Mouse (Mus musculus): ENCODE data around the gene Trp53tg5. TPM values are rescaled to one million over a fixed set of nuclear protein-coding genes. Genes with fewer than 3 reads are reported as not detected.

Trp53tg5 gene
- polyA plus RNA-seq, 1 experiment from 2014 or later: 0.19 TPM

DNA sequence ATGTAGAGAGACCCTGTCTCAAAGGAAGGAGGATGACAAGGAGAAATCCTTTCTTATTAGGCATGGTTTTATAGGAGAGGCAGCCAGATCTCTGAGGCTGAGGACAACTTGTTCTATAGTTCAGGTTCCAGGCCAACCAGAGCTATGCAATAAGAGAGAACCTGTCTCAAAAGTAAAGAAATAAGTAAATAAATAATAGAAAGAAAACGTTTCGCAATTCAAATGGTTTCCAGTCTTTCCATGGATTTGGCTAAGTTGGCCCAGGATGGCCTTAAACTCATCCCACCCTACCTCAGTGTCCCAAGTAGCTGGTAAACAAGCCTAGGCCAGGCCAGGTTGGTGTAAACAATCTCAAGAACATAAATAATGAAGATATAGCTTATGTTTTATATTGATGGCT lies 28.8 kb downstream of the Trp53tg5 start:
- no peak overlapping the region for H3K9ac ChIP-seq (replicated peaks)
- no peak overlapping the region for H3K4me3 ChIP-seq
- no peaks in the 10 kb centered on the region for H3K9me3 ChIP-seq
- WGBS: 92% methylated on average over 2 of the region's 2 CpGs
- H3K27ac ChIP-seq (replicated peaks): no peak overlapping the region
- peaks cover 24% of the 10 kb centered on the region for H3K4me1 ChIP-seq
- H3K4me2 ChIP-seq (replicated peaks): no peak overlapping the region
- H3K27me3 ChIP-seq: peaks cover 25% of the 10 kb centered on the region
- ATAC-seq (ENCODE audit: low FRiP score, low read depth): no peak
- no peaks in the 10 kb centered on the region for H3K36me3 ChIP-seq

DNA sequence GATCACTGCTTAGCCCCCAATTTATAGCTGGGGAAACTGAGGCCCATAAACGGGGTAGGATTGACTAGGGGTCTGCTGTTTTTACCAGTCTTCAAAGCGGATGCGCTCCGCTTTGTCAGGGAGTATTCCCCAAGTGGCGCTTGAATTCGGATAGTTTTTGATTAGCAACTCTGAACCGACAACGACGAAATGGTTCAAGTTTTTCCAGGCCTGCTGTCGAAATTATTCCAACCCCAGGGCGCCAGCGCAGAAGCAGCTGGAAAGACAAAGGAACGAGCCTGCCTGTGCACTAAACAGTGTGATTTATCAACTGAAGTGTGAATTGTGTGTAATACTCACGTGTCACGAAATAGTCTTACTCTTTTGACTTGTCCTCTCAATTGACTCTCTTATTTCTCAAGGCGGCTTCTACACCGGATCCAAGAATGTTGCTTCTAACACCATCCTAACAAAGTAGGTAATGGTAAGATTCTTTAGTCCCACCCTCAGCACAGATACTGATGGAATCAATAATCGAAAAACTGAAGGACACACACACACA lies 30.0 kb downstream of the Trp53tg5 start, which contains the start of gene Sdc4:
Gene Sdc4, minus strand, starts transcription at position 428 of the 541 bp plus-strand sequence.
- Histone ChIP-seq H3K4me3 (peak within 1 kb of the TSS; percentile 52), H3K9ac (replicated peaks) (peak within 1 kb of the TSS; percentile 62), H3K27me3 (peaks cover 29% of the 10 kb centered on the region), H3K27ac (replicated peaks) (no peak within 1 kb of the TSS), H3K9me3 (no peaks in the 10 kb centered on the region), H3K4me1 (peaks cover 24% of the 10 kb centered on the region), H3K36me3 (no peaks in the 10 kb centered on the region), H3K4me2 (replicated peaks) (peak within 1 kb of the TSS; percentile 91)
- ATAC-seq (ENCODE audit: low FRiP score, low read depth): 0 out of 2 replicates have a peak, but pooled peaks have one; percentile 19
- 7% methylated on average over 18 of the region's 18 CpGs for WGBS

DNA sequence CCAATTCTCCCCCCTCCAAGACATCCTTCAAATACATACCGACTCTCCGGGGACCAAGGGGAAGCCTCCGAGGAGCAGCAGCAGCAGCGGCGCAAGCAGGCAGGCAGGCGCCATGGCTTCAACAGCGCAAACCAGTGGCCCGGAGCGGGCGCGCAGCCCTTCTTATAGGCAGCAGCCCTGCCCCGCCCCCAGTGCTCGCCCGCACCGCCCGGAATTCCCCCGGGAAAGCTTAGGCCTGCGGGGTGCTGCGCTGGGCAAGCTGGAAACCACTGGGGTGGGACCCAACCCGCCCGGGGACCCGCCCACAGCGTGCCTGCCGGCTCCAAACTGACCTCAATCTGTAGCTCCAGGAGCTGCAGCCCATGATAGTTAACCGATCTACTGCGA lies 30.5 kb downstream of the Trp53tg5 start:
- no peaks in the 10 kb centered on the region for H3K9me3 ChIP-seq
- no peak overlapping the region for H3K27ac ChIP-seq (replicated peaks)
- peaks cover 24% of the 10 kb centered on the region for H3K4me1 ChIP-seq
- peak overlapping the region; percentile 52 for H3K4me3 ChIP-seq
- WGBS: under 1% methylated on average over 26 of the region's 26 CpGs
- peak overlapping the region; percentile 62 for H3K9ac ChIP-seq (replicated peaks)
- peak overlapping the region; percentile 91 for H3K4me2 ChIP-seq (replicated peaks)
- H3K36me3 ChIP-seq: no peaks in the 10 kb centered on the region
- peak; percentile 93 for ATAC-seq (ENCODE audit: low FRiP score, low read depth)
- H3K27me3 ChIP-seq: peaks cover 29% of the 10 kb centered on the region

DNA sequence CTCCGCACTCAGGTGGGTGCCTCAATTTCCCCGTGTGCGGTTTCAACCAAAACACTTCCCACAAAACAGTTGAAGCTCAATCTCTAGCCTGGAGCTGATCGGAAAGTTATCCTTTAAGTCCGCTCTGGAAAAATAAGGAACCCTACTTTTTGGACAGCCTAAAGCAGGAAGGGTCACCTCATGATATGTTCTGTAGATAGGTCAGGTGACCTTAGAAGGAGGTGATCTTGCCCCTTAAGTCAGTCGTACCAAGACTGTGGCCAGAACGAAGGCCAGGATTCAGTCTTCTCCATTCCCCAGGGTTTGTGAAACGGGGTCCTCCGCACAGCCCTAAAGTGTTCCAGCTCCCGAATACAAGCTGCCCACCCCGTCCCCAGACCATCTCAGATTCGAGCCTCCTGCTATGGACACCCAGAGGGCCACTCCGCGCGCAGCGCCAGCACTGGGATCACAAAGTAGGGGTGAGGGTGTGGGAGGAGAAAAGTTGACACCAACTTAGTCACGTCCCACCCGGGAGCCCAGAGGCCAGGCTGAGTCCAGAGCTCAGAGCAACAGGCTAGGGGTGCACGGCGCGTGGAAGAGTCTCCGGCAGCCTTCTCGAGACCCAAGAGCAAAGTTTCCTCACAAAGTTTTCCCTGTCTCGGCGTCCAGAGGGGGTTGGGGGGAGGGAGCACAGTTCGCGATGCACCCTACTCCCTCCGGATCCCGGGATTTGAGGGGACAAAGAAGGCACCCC lies 31.0 kb downstream of the Trp53tg5 start:
- 3% methylated on average over 29 of the region's 29 CpGs for WGBS
- 0 out of 2 replicates have a peak, but pooled peaks have one; percentile 54 for ATAC-seq (ENCODE audit: low FRiP score, low read depth)
- Histone ChIP-seq H3K36me3 (no peaks in the 10 kb centered on the region), H3K27ac (replicated peaks) (no peak overlapping the region), H3K4me2 (replicated peaks) (peak overlapping the region; percentile 91), H3K4me3 (peak overlapping the region; percentile 52), H3K9ac (replicated peaks) (peak overlapping the region; percentile 62), H3K9me3 (no peaks in the 10 kb centered on the region), H3K4me1 (peaks cover 24% of the 10 kb centered on the region), H3K27me3 (peaks cover 29% of the 10 kb centered on the region)

DNA sequence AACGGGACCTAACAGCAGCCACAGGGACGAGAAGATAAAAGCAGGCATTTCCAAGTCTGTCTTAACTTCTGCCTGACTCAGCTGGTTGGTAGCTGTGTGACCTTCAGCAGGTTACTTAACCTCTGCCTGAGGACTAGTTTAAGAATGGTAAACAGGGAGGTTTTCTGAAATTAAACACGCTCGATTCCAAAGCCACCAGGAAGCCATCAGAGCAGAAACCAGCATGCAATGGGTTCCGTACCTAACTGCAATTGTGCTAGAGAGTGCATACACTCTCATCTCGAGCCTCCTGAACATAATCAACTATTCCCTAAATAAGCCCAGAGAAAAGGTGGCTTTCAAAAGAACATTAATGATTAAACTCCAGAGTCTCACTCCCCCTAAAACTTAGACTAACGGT lies 31.8 kb downstream of the Trp53tg5 start:
- no peak overlapping the region; the same call in 1 of the 2 replicates for H3K4me3 ChIP-seq
- H3K9ac ChIP-seq (replicated peaks): 0 out of 2 replicates have a peak overlapping the region, but pooled peaks have one; percentile 11
- peaks cover 29% of the 10 kb centered on the region for H3K27me3 ChIP-seq
- no peaks in the 10 kb centered on the region for H3K36me3 ChIP-seq
- no peak for ATAC-seq (ENCODE audit: low FRiP score, low read depth)
- WGBS: 35% methylated on average over 7 of the region's 7 CpGs
- no peak overlapping the region for H3K27ac ChIP-seq (replicated peaks)
- peaks cover 26% of the 10 kb centered on the region for H3K4me1 ChIP-seq
- peak overlapping the region; percentile 91 for H3K4me2 ChIP-seq (replicated peaks)
- no peaks in the 10 kb centered on the region for H3K9me3 ChIP-seq

DNA sequence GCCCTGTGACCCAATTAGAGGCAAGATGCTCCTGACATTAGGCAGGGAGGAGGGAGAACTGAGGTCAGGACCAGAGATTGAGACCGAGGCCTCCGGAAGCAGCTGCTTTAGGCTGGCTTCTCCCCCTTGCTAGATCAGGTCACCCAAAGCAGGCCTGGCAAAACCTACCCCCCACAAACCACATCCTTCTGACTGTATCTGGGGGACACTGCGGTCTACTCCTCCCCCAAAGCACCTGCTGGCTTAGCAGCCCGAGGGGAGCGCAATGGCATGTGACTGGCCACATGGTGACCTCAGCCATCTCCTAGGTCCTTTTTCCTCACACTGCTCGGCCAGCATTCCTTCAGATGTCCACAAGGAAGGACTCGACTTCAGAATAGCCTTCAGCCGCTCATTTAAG lies 32.4 kb downstream of the Trp53tg5 start:
- H3K27ac ChIP-seq (replicated peaks): no peak overlapping the region
- 0 out of 2 replicates have a peak overlapping the region, but pooled peaks have one; percentile 11 for H3K9ac ChIP-seq (replicated peaks)
- H3K4me1 ChIP-seq: peaks cover 32% of the 10 kb centered on the region
- WGBS: 34% methylated on average over 8 of the region's 8 CpGs
- no peak for ATAC-seq (ENCODE audit: low FRiP score, low read depth)
- no peak overlapping the region for H3K4me3 ChIP-seq
- H3K27me3 ChIP-seq: peaks cover 29% of the 10 kb centered on the region
- no peaks in the 10 kb centered on the region for H3K9me3 ChIP-seq
- no peaks in the 10 kb centered on the region for H3K36me3 ChIP-seq
- H3K4me2 ChIP-seq (replicated peaks): no peak overlapping the region

DNA sequence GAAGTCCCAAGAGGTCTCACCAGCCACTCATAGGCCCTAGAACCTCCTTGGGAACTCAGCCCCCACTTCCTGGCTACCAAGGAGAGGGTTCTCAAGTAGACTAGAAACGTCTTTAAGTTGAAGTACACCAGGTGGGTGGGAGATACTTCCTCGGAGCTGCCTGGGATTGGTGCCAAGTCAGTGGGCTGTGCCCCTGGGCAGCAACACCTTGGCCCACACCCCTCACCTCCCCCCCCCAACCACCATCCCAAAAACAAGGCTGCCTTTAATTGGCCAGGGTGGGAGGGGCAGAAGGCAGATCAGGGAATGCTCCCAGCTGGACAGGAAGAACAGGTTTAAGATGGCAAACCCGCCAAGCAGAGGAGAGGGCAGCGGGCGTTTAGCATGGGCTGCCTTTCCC lies 33.2 kb downstream of the Trp53tg5 start:
- Histone ChIP-seq H3K27ac (replicated peaks) (no peak overlapping the region), H3K4me1 (peaks cover 32% of the 10 kb centered on the region), H3K4me3 (no peak overlapping the region), H3K36me3 (no peaks in the 10 kb centered on the region), H3K4me2 (replicated peaks) (no peak overlapping the region), H3K9me3 (no peaks in the 10 kb centered on the region), H3K9ac (replicated peaks) (no peak overlapping the region), H3K27me3 (peaks cover 29% of the 10 kb centered on the region)
- 84% methylated on average over 5 of the region's 5 CpGs for WGBS
- ATAC-seq (ENCODE audit: low FRiP score, low read depth): no peak

DNA sequence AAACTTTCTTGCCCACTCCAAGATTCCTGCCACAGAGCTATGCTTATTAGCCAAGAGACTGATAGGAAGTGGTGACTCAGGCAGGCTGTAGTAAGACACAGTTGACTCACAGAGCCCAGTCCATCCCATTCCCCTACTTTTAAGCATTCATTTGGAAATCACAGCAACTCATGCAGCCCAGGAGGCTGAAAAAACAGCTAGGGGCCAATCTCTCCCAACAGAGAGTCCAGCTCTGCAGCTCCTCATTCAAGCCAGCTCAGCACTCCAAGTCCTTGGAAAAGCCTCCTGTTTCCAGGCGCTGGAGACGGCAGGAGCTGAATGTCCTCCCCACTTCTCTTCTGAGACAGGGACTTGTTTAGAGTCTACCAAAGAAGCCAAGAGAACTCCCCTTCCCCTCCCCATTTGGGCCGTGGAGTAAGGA lies 34.5 kb downstream of the Trp53tg5 start:
- peaks cover 29% of the 10 kb centered on the region for H3K27me3 ChIP-seq
- no peak overlapping the region for H3K27ac ChIP-seq (replicated peaks)
- no peak overlapping the region for H3K9ac ChIP-seq (replicated peaks)
- H3K4me2 ChIP-seq (replicated peaks): no peak overlapping the region
- H3K36me3 ChIP-seq: no peaks in the 10 kb centered on the region
- ATAC-seq (ENCODE audit: low FRiP score, low read depth): no peak
- no peak overlapping the region for H3K4me3 ChIP-seq
- peaks cover 32% of the 10 kb centered on the region for H3K4me1 ChIP-seq
- H3K9me3 ChIP-seq: no peaks in the 10 kb centered on the region
- 73% methylated on average over 3 of the region's 3 CpGs for WGBS

DNA sequence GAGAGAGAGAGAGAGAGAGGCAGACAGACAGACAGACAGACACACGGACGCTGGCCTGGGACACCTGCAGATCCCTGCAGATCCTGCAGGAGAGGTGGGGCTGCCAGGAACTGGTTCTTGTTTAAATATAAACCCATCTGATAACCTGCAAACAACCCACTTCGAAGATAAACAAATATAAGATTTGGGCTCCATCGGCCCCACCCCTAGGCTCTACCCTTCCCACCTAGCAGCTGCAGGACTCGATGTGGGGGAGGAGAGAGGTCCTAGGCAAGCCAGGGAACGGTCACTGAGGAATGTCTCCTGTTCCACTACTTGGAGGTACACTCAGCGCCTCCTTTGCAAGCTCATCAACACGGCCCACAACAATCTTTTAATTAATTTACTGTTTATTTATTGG lies 35.3 kb downstream of the Trp53tg5 start:
- Histone ChIP-seq H3K27ac (replicated peaks) (no peak overlapping the region), H3K9me3 (no peaks in the 10 kb centered on the region), H3K9ac (replicated peaks) (no peak overlapping the region), H3K4me3 (no peak overlapping the region), H3K27me3 (peaks cover 29% of the 10 kb centered on the region), H3K4me2 (replicated peaks) (no peak overlapping the region), H3K36me3 (no peaks in the 10 kb centered on the region), H3K4me1 (peaks cover 27% of the 10 kb centered on the region)
- 74% methylated on average over 8 of the region's 8 CpGs for WGBS
- ATAC-seq (ENCODE audit: low FRiP score, low read depth): no peak

DNA sequence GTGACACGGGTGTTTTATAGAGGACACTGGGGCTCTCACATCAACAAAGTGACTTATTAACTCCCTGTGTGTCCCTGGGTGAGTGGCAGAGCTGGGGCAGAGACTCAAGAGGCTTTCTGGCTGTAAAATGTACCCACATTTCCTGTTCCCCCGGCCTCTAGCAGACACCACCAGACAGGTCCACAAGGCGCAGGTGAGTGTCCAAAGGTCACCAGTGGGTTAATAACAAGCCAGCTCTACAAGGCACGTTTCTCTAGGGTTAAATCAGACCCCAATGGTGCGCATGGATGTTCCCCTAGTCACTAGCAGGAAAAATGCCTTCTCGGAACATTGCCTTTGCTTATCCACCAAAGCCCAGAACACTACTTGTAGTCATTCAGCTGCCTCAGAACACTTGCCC lies 35.8 kb downstream of the Trp53tg5 start:
- Histone ChIP-seq H3K4me3 (no peak overlapping the region), H3K27me3 (peaks cover 28% of the 10 kb centered on the region), H3K36me3 (no peaks in the 10 kb centered on the region), H3K9ac (replicated peaks) (no peak overlapping the region), H3K4me2 (replicated peaks) (no peak overlapping the region), H3K27ac (replicated peaks) (no peak overlapping the region), H3K9me3 (no peaks in the 10 kb centered on the region), H3K4me1 (peaks cover 26% of the 10 kb centered on the region)
- WGBS: 82% methylated on average over 6 of the region's 6 CpGs
- ATAC-seq (ENCODE audit: low FRiP score, low read depth): no peak

DNA sequence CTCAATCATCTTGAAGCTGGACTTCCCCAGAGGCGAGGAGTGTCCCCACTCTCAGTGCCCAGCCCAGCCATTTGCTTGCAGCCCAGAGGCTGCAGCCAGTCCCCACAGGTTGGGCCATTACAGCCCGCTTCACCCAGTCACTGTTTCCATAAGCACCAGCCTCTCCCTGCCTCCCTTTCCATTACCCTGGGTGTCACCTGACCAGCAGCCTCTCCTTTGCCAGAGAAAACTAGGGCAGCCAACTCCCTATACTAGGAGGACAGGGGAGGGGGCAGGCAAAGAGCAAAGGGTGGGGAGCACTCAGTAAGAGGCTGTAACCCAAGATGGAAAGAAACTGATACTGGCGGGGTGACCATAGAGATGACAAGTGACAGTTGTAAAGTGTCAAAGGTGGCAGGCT lies 36.6 kb downstream of the Trp53tg5 start:
- H3K4me1 ChIP-seq: peaks cover 26% of the 10 kb centered on the region
- no peak for ATAC-seq (ENCODE audit: low FRiP score, low read depth)
- H3K27ac ChIP-seq (replicated peaks): no peak overlapping the region
- H3K9me3 ChIP-seq: no peaks in the 10 kb centered on the region
- 40% methylated on average over 3 of the region's 3 CpGs for WGBS
- H3K36me3 ChIP-seq: no peaks in the 10 kb centered on the region
- H3K9ac ChIP-seq (replicated peaks): no peak overlapping the region
- no peak overlapping the region for H3K4me3 ChIP-seq
- no peak overlapping the region for H3K4me2 ChIP-seq (replicated peaks)
- peaks cover 22% of the 10 kb centered on the region for H3K27me3 ChIP-seq

DNA sequence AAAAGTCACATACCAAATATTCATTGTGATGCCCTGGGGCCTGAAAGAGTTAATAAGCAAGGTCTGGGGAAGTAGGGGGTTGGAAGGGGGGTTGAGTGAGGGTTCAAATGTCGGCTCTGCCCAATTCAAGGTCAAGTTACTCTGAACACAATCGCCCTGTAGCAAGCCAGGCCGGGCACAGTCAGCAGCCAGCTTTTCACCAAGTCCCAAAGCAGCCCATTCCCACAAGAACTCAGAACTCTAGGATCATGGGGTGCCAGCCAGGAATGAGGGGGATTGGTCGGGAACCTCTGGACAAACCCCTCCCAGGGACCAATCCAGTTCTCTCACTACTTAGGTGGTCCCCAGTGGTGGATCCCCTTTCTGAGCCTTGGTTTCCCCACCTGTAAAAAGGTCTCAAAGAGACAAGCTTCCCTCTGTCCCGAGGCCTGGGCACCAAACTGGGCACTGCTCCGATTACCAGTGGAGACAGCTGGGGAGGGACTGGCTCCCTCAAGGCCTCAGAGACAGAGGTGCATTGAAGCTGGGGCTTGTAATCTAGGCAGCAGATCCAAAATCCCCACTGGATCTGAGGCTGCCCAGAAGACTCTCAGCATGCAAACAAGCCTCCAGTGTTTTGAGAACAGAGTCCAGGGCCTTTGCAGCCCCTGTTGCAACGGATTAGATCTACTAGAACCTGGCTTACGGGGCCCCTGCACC lies 37.2 kb downstream of the Trp53tg5 start:
- Histone ChIP-seq H3K4me1 (peaks cover 20% of the 10 kb centered on the region), H3K27me3 (peaks cover 16% of the 10 kb centered on the region), H3K27ac (replicated peaks) (no peak overlapping the region), H3K36me3 (no peaks in the 10 kb centered on the region), H3K9me3 (no peaks in the 10 kb centered on the region), H3K4me3 (no peak overlapping the region), H3K9ac (replicated peaks) (no peak overlapping the region), H3K4me2 (replicated peaks) (no peak overlapping the region)
- ATAC-seq (ENCODE audit: low FRiP score, low read depth): no peak
- 20% methylated on average over 8 of the region's 8 CpGs for WGBS
